Mouse (Mus musculus): ENCODE data around the gene Abhd2.

DNA sequence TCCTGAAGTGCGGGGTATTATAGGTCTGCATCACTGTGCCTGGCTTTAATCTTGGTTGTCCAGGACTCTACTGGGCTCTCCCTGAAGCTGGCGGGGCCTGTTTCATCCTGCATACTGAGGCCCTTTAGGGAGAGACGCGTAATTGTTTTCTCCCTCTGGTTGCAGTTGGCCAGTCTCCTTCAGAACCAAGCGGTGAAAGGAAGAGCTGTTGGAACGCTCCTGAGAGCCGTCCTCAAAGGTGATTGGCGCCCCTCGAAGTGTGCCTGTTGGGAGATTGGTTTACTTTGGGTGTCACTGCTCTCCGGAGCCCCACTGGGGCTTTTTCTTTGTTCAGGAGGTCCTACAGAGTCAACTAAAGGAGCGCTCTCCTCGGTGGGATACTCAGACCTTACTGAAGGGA lies 126.0 kb downstream of the Abhd2 start:
- TF ChIP-seq CTCF (IDR thresholded peaks at IDR 0.05; ENCODE audit: low read depth) (no peak), EP300 (IDR thresholded peaks at IDR 0.05; ENCODE audit: low read depth) (no peak)

Data from liver, postnatal 0 days (tissue).